Mouse (Mus musculus) embryonic fibroblast, embryonic 13.5 days (primary cell): ENCODE measurements at regions not wholly inside any gene's neighbourhood (a gene's known extent, or its start where the extent isn't known, plus 50 kb on each side); places are given as distances from the start of the nearest gene placed in this dataset.
"Not testable (repeated sequence)": the region's sequence is repeated elsewhere in the genome, so short reads cannot be mapped to it uniquely, and the experiment has no call there.

Source experiments
- CTCF ChIP-seq: IDR thresholded peaks from 2 replicates; pipeline ENCODE4 v1.5.1; 2011; ENCODE audit warnings: mild to moderate bottlenecking, control low read depth, low read length, moderate library complexity, borderline replicate concordance; ENCODE audit not compliant: insufficient read depth
- POLR2A ChIP-seq: IDR thresholded peaks from 2 replicates; pipeline ENCODE4 v1.6.1; 2011; ENCODE audit warnings: low read depth, mild to moderate bottlenecking, control low read depth, low read length, moderate library complexity

- TF ChIP-seq CTCF, POLR2A: not testable (repeated sequence)
Observed at GRCm38 (mm10) chr13:4699591-4699990, 90.6 kb upstream of the Akr1e1 start.
